Mouse (Mus musculus): ENCODE measurements around the gene Atl3.

- TF ChIP-seq CTCF (IDR thresholded peaks at IDR 0.05; ENCODE audit: control insufficient read depth, insufficient read depth, insufficient read length) (no peak), USF1 (IDR thresholded peaks at IDR 0.05; ENCODE audit: low read depth) (no peak), MAX (IDR thresholded peaks at IDR 0.05) (no peak), MYOG (IDR thresholded peaks at IDR 0.05; ENCODE audit: control insufficient read depth, extremely low read depth, insufficient read length) (no peak), CEBPB (IDR thresholded peaks at IDR 0.05; ENCODE audit: low read depth) (no peak), FOSL1 (IDR thresholded peaks at IDR 0.05; ENCODE audit: insufficient read depth, low read length, poor library complexity, severe bottlenecking) (no peak)
These were observed 57.9 kb downstream of the Atl3 start for GRCm38 (mm10) chr19:7551550-7552300.

Data from C2C12 (cell line).